Mouse (Mus musculus) G1E (cell line): ENCODE results near the gene Ramp1.

ENCODE experiments used
- CTCF ChIP-seq: IDR thresholded peaks from 2 replicates; pipeline ENCODE4 v1.5.1; 2012; ENCODE audit warnings: low read depth, low read length, inconsistent platforms, mixed read lengths
- GATA1 ChIP-seq: IDR thresholded peaks from 2 replicates; pipeline ENCODE4 v1.6.1; 2012; ENCODE audit warnings: borderline replicate concordance, low read length, inconsistent platforms, mixed read lengths
- GATA2 ChIP-seq: IDR thresholded peaks from 2 replicates; pipeline ENCODE4 v1.6.1; 2012; ENCODE audit warnings: low read depth, low read length, inconsistent platforms, borderline replicate concordance

- TF ChIP-seq CTCF, result no peak
- TF ChIP-seq GATA2, result no peak
- TF ChIP-seq GATA1, result no peak
Observed at GRCm38 (mm10) chr1:91201122-91201521, 21.5 kb downstream of the Ramp1 start.
